Mouse (Mus musculus) heart, adult 2 months (tissue): ENCODE data around the gene Vmn2r26. TPM values are rescaled to one million over a fixed set of nuclear protein-coding genes. Genes with fewer than 3 reads are reported as not detected.
"Not testable (repeated sequence)": the region's sequence is repeated elsewhere in the genome, so short reads cannot be mapped to it uniquely, and the experiment has no call there.

Experiments
- DNase-seq, 2 experiments: peaks; one replicate each; pipeline ENCODE4 v3.0.0; 2021
- H3K27ac ChIP-seq: fragments of 200-600 bp; 2 replicates; pipeline ENCODE4 v1.8.1; 2022
- H3K27me3 ChIP-seq: fragments of 200-500 bp; 2 replicates; pipeline ENCODE4 v1.6.1; 2012; ENCODE audit warnings: mild to moderate bottlenecking, low read length, inconsistent platforms, mixed read lengths; ENCODE audit not compliant: control insufficient read depth, insufficient read depth
- H3K36me3 ChIP-seq: fragments of 200-500 bp; 2 replicates; pipeline ENCODE4 v1.6.1; 2012; ENCODE audit warnings: low read length, inconsistent platforms; ENCODE audit not compliant: control insufficient read depth, insufficient read depth
- H3K4me1 ChIP-seq: fragments of 200-500 bp; 2 replicates; pipeline ENCODE4 v1.6.1; 2011; ENCODE audit warnings: low read length; ENCODE audit not compliant: control insufficient read depth, insufficient read depth
- H3K4me3 ChIP-seq: fragments of 200-600 bp; 2 replicates; pipeline ENCODE4 v1.8.1; 2022
- H3K79me2 ChIP-seq: fragments of 200-500 bp; replicated peaks from 2 replicates; pipeline ENCODE4 v1.6.1; 2012; ENCODE audit warnings: mild to moderate bottlenecking, inconsistent platforms, low read length, moderate library complexity, mixed read lengths; ENCODE audit not compliant: control insufficient read depth, insufficient read depth
- H3K9ac ChIP-seq: fragments of 200-500 bp; 2 replicates; pipeline ENCODE4 v1.6.1; 2012; ENCODE audit warnings: low read depth, mild to moderate bottlenecking, control low read depth, inconsistent platforms, low read length, mixed read lengths
- CTCF ChIP-seq: fragments of 200-600 bp; IDR thresholded peaks from 2 replicates; pipeline ENCODE4 v1.8.1; 2022; ENCODE audit warnings: antibody characterized with exemption, mild to moderate bottlenecking, moderate library complexity
- EP300 ChIP-seq: fragments of 200-500 bp; IDR thresholded peaks from 2 replicates; pipeline ENCODE4 v1.6.1; 2011; ENCODE audit warnings: low read depth, low read length, control low read depth; ENCODE audit not compliant: insufficient read depth
- POLR2A ChIP-seq: fragments of 200-500 bp; IDR thresholded peaks from 2 replicates; pipeline ENCODE4 v1.6.1; 2011; ENCODE audit warnings: mild to moderate bottlenecking, low read depth, low read length, control low read depth; ENCODE audit not compliant: insufficient read depth
- WGBS: fragments of 180-500 bp; shearing (Covaris S2); methylation state at CpG from one replicate; pipeline ENCODE4 v1.1.7; 2018; 5-methylcytosine and 5-hydroxymethylcytosine counted together
- intact Hi-C: fragments of 180-260 bp; cut with DNase I; formaldehyde crosslinking; loops from one replicate; pipeline ENCODE4 v1.15.1; 2025
- long read RNA-seq: library from polyadenylated mRNA; stranded (forward); transcript quantifications from one replicate; pipeline ENCODE4 v2.0.0, GENCODE M21; 2021
- polyA plus RNA-seq: library from polyadenylated mRNA; depleted of rRNA; stranded (reverse); fragments of >200 nt; gene quantifications from 2 replicates; pipeline ENCODE4 v1.2.3, GENCODE M21; 2012; rRNA removed
- total RNA-seq, 2 experiments: library from RNA; stranded (reverse); gene quantifications; 2 replicates each; pipeline ENCODE4 v1.2.3; 2021

The Vmn2r26 gene
- total RNA-seq (under 1 TPM in 1 of 2 experiments, not detected in 1; 0.07 TPM), polyA plus RNA-seq (0.02 TPM in 1 of 2 replicates, not detected in the other)
- long read RNA-seq: 0 reads

DNA sequence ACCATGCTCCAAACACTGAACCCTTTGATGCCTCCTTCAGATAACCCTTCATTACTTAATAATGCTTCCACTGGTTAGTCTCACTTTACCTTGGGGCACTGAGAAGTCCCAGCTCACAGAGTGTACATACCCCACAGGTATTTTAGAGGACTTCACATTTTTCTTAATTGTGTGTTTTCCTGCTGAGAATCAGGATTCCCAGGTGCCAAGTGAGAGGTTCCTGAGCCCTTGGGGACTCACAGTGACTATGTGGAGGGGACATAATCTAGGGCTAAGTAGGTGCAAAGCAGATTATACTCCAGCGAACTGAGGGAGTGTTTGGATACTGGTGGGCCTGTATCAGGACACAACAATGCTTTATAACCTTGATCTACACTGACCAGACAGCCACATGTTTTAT, at the start of gene Vmn2r26:
Gene Vmn2r26 (plus strand): TSS at position 301 of the 400 bp plus-strand sequence.
- H3K4me3 ChIP-seq, H3K27ac ChIP-seq, H3K27me3 ChIP-seq, DNase-seq, H3K4me1 ChIP-seq, H3K36me3 ChIP-seq, H3K9ac ChIP-seq, intact Hi-C loops, H3K79me2 ChIP-seq: not testable (repeated sequence)
- WGBS: 21% methylated on average over 1 of the region's 1 CpGs

DNA sequence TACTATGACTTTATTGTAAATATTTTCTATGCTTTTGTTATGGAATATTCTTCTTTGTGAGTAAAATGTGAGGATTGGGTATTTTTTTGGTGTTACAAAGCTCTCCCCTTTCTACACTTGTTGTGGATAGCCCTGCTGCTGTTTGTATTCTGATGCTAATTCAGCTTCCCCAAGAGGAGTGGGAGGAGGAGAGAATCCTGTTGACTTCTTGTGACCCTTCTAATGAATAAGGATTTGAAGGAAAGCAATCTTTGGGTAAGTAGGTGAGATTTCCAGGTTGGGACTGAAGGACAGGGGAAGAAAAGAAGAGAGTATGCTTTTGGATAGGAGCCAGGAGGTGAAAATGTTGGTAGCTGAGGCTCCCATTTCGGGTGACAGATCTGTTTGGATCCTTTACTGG, 3.5 kb upstream of the Vmn2r26 start:
- 28% methylated on average over 1 of the region's 1 CpGs for WGBS
- no peaks in the 10 kb centered on the region for H3K27me3 ChIP-seq
- H3K4me1 ChIP-seq: no peaks in the 10 kb centered on the region
- no peak overlapping the region for H3K27ac ChIP-seq
- H3K79me2 ChIP-seq: no peaks in the 10 kb centered on the region
- H3K36me3 ChIP-seq: no peaks in the 10 kb centered on the region
- intact Hi-C loops: no loop called here
- DNase-seq: no peak
- H3K4me3 ChIP-seq: no peak overlapping the region
- TF ChIP-seq CTCF (no peak), POLR2A (no peak), EP300 (no peak)
- no peak overlapping the region for H3K9ac ChIP-seq

DNA sequence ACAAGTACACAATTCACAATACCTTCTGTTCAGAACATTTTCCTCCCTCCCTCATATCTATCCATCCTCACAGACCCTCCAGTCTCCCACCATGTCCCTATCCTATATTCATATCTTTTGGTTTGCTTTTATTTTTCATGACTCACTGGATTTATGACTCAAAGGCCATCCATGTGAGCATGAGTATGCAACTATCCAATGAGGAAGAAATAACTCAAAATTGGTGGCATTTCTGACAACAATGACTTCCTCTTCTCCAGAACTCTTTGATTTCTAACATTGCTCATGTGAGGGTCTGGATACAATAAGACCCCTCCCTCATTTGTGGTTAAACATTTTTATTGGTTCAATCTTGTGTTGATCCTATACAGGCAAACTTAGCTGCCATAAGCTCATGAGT, 24.0 kb downstream of the Vmn2r26 start:
- no peak for DNase-seq
- no peaks in the 10 kb centered on the region for H3K36me3 ChIP-seq
- no peak overlapping the region for H3K27ac ChIP-seq
- TF ChIP-seq POLR2A (no peak), EP300 (no peak), CTCF (no peak)
- no peaks in the 10 kb centered on the region for H3K79me2 ChIP-seq
- no peak overlapping the region for H3K4me3 ChIP-seq
- H3K27me3 ChIP-seq: no peaks in the 10 kb centered on the region
- no peak overlapping the region for H3K9ac ChIP-seq
- H3K4me1 ChIP-seq: no peaks in the 10 kb centered on the region
- intact Hi-C loops: no loop called here

DNA sequence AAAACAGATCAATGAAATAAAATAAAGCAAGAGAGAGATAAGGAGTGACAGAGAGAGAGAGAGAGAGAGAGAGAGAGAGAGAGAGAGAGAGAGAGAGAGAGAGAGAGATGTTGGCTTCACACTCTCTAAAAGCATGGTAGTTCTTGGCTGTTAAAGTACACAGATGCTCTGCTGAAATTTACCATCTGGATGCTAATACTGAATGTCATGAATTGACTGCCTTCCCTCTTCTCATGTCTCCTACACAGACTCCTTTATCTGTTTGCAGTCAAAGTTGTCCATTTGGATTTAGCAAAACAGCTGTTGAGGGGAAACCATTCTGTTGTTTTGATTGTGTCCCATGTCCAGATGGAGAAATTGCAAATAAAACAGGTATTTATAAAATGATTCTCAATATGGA, 29.2 kb downstream of the Vmn2r26 start:
- H3K27ac ChIP-seq, intact Hi-C loops, H3K9ac ChIP-seq, H3K79me2 ChIP-seq, DNase-seq, H3K36me3 ChIP-seq, H3K4me1 ChIP-seq, H3K27me3 ChIP-seq, H3K4me3 ChIP-seq: not testable (repeated sequence)

DNA sequence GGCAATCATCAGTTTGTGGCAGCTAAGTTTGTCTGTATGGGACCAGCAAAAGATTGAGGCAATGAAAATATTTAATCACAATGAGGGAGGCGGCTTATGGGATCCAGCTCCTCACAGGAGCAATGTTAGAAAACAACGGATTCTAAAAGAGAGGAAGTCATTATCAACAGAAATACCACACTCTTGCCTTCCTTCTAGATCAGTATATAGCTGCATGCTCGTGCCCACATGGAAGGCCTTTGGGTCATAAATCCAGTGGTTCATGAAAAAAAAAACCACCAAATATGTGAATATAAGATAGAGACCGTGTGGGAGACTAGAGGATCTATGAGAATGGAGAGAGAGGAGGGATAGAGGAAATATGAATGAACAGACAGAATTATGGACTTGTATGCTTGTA, 78.0 kb downstream of the Vmn2r26 start:
- 43% methylated on average over 4 of the region's 4 CpGs for WGBS
- Histone ChIP-seq H3K27ac (no peak overlapping the region), H3K27me3 (no peaks in the 10 kb centered on the region), H3K79me2 (no peaks in the 10 kb centered on the region), H3K9ac (no peak overlapping the region), H3K36me3 (no peaks in the 10 kb centered on the region), H3K4me3 (no peak overlapping the region), H3K4me1 (no peaks in the 10 kb centered on the region)
- no peak for TF ChIP-seq EP300
- intact Hi-C loops: no loop called here
- DNase-seq: no peak

Other genes starting within 250 kb of the Vmn2r26 start
- gene Vmn2r24, start 245.7 kb upstream of the Vmn2r26 start, total RNA-seq: not detected
- not detected in 2 replicates for gene Vmn2r24, start 245.7 kb upstream of the Vmn2r26 start, polyA plus RNA-seq
- not detected for gene Vmn2r25, start 171.1 kb upstream of the Vmn2r26 start, total RNA-seq
- gene Vmn2r25, start 171.1 kb upstream of the Vmn2r26 start, polyA plus RNA-seq: not detected in 2 replicates
- not detected for gene Vmn2r27, start 207.3 kb downstream of the Vmn2r26 start, total RNA-seq
- gene Vmn2r27, start 207.3 kb downstream of the Vmn2r26 start, polyA plus RNA-seq: not detected in 2 replicates